Mouse (Mus musculus) liver, adult 2 months (tissue): ENCODE data around the gene Khdc4. TPM values are rescaled to one million over a fixed set of nuclear protein-coding genes. Genes with fewer than 3 reads are reported as not detected.

ENCODE experiments used
- DNase-seq: peaks from one replicate; pipeline ENCODE4 v3.0.0-alpha.2; 2011; ENCODE audit warnings: low read depth, low spot score; ENCODE audit errors: extremely low read depth
- H3K27ac ChIP-seq: fragments of 200-500 bp; replicated peaks from 2 replicates; pipeline ENCODE4 v1.5.1; 2012; ENCODE audit warnings: low read depth, mild to moderate bottlenecking, control low read depth, inconsistent platforms, low read length; ENCODE audit not compliant: insufficient read depth
- H3K27me3 ChIP-seq: fragments of 200-500 bp; 2 replicates; pipeline ENCODE4 v1.6.1; 2012; ENCODE audit warnings: mild to moderate bottlenecking, moderate library complexity, low read length, inconsistent platforms; ENCODE audit not compliant: control insufficient read depth, insufficient read depth
- H3K36me3 ChIP-seq: fragments of 200-500 bp; 2 replicates; pipeline ENCODE4 v1.6.1; 2012; ENCODE audit warnings: low read length, inconsistent platforms; ENCODE audit not compliant: control insufficient read depth, insufficient read depth
- H3K4me1 ChIP-seq: fragments of 200-500 bp; 2 replicates; pipeline ENCODE4 v1.6.1; 2011; ENCODE audit warnings: low read length; ENCODE audit not compliant: control insufficient read depth, insufficient read depth
- H3K4me3 ChIP-seq: fragments of 200-500 bp; 2 replicates; pipeline ENCODE4 v1.5.1; 2011; ENCODE audit warnings: low read depth, mild to moderate bottlenecking, control low read depth, low read length, moderate library complexity; ENCODE audit not compliant: insufficient read depth
- H3K79me2 ChIP-seq: fragments of 200-500 bp; 2 replicates; pipeline ENCODE4 v1.6.1; 2012; ENCODE audit warnings: inconsistent platforms, mild to moderate bottlenecking, low read length, moderate library complexity; ENCODE audit not compliant: control insufficient read depth, insufficient read depth
- H3K9ac ChIP-seq: fragments of 200-500 bp; 2 replicates; pipeline ENCODE4 v1.6.1; 2012; ENCODE audit warnings: low read depth, mild to moderate bottlenecking, control low read depth, inconsistent platforms, low read length
- CTCF ChIP-seq: fragments of 200-500 bp; IDR thresholded peaks from 2 replicates; pipeline ENCODE4 v1.5.1; 2011; ENCODE audit warnings: low read depth, low read length, control low read depth
- POLR2A ChIP-seq: fragments of 200-500 bp; IDR thresholded peaks from 2 replicates; pipeline ENCODE4 v1.6.1; 2011; ENCODE audit warnings: low read length, control low read depth; ENCODE audit not compliant: insufficient read depth; ENCODE audit errors: extremely low read depth
- WGBS: fragments of 180-500 bp; shearing (Covaris S2); methylation state at CpG from one replicate; pipeline ENCODE4 v1.1.7; 2018; 5-methylcytosine and 5-hydroxymethylcytosine counted together
- polyA plus RNA-seq: library from polyadenylated mRNA; depleted of rRNA; stranded (reverse); fragments of >200 nt; gene quantifications from 2 replicates; pipeline ENCODE4 v1.2.3, GENCODE M21; 2012
- total RNA-seq: library from RNA; depleted of rRNA; stranded (reverse); fragments of >200 nt; gene quantifications from 2 replicates; pipeline ENCODE4 v1.2.3, GENCODE M21; 2014

Gene Khdc4
- total and polyA plus RNA-seq, 2 experiments, result 32.9 to 39.7 TPM

GRCm38 (mm10) chr3:88746139-88746870 lies 60.7 kb downstream of the Khdc4 start:
- H3K9ac ChIP-seq, result no peak overlapping the region
- no peak for TF ChIP-seq CTCF
- TF ChIP-seq POLR2A, result no peak
- WGBS, result 89% methylated on average over 14 of the region's 15 CpGs

DNA sequence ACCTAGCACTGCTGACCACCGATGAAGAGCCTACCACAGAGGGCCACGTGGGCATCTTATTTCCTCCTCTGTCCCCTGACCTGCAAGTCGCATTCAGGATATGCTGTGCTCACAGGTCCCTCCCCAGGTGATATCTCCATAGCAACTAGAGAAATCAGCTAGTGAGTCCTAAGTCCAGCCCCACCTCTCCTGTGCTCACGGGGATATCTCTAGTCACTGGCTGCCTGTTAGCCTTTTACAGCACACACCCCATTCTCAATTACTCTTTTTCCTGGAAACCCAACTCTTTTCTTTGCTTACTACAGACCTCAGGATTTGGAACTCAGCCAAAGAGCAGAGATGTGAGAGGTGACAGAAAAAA lies 61.2 kb downstream of the Khdc4 start:
- no peak for TF ChIP-seq POLR2A
- TF ChIP-seq CTCF, result no peak
- DNase-seq, result no peak
- H3K4me1 ChIP-seq, result no peaks in the 10 kb centered on the region
- WGBS, result 64% methylated on average over 4 of the region's 4 CpGs
- no peaks in the 10 kb centered on the region for H3K27me3 ChIP-seq
- H3K9ac ChIP-seq, result no peak overlapping the region
- no peak overlapping the region for H3K27ac ChIP-seq
- no peak overlapping the region for H3K4me3 ChIP-seq
- no peaks in the 10 kb centered on the region for H3K36me3 ChIP-seq
- no peaks in the 10 kb centered on the region for H3K79me2 ChIP-seq

More at GRCm38 (mm10) chr3:88746139-88746870, 60.7 kb downstream of the Khdc4 start:
- H3K79me2 ChIP-seq, result no peaks in the 10 kb centered on the region
- no peaks in the 10 kb centered on the region for H3K36me3 ChIP-seq
- H3K4me1 ChIP-seq, result no peaks in the 10 kb centered on the region
- no peak for DNase-seq
- no peak overlapping the region for H3K4me3 ChIP-seq
- H3K27ac ChIP-seq, result no peak overlapping the region
- no peaks in the 10 kb centered on the region for H3K27me3 ChIP-seq

DNA sequence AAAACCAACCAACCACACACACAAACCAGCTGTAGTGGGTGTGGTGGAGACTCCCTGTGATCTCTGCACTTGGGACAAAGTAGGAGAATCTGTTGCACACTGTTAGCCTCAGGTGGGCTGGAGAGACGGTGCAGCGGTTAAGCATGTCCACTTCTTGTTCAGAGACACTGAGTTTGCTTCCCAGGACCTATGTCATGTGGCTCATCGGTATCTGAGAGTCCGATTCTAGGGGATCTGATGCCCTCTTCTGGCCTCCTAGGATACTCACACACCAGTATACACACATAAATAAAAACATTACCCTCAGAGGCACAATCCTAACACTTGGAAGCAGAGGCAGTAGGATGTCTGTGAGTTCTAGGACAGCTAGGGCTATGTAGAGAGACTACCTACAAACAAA lies 68.7 kb downstream of the Khdc4 start:
- Histone ChIP-seq H3K27me3 (no peaks in the 10 kb centered on the region), H3K9ac (no peak overlapping the region), H3K4me1 (no peaks in the 10 kb centered on the region), H3K4me3 (no peak overlapping the region), H3K36me3 (no peaks in the 10 kb centered on the region), H3K79me2 (no peaks in the 10 kb centered on the region), H3K27ac (no peak overlapping the region)
- 75% methylated on average over 4 of the region's 4 CpGs for WGBS
- no peak for TF ChIP-seq CTCF
- TF ChIP-seq POLR2A, result no peak
- no peak for DNase-seq

DNA sequence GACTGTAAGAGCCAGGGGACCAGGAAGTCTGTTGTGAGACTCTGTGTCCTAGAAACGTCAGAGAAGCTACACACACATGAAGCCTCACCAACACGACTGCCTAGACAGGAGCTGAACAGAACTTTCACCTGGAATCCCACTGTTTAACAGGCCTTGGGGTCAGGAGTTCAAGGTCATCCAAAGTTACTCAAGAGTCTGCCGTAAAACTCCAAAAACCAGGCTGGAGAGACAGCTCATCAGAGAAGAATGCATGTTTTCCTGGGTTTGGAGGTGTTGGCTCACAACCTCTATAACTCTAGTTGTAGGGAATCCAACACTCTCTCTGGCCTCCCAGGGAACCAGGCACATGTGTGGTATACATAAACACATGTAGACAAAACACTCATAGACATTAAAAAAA lies 69.9 kb downstream of the Khdc4 start:
- WGBS, result 29% methylated on average over 3 of the region's 3 CpGs

DNA sequence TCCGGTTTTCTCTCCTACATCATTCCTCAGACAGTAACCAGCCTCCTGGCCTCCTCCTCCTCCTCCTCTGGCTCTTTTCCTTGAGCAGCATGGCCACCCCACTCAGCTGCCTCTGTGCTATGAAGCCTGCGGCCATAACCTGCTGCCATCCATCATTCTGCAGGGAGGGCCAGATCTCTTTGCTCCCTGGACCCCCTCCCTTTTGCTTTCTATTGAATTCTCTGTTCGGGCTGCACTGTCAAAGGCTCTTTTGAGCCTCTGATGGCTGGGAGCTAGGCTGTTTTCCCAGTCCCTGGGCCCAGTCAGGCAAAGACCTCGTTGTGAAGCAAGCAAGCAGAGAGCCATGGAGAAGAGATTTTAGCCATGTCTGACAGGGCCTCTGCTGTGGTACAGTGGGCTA lies 70.7 kb downstream of the Khdc4 start:
- Histone ChIP-seq H3K36me3 (no peaks in the 10 kb centered on the region), H3K27ac (no peak overlapping the region), H3K4me3 (no peak overlapping the region), H3K4me1 (no peaks in the 10 kb centered on the region), H3K27me3 (no peaks in the 10 kb centered on the region), H3K9ac (no peak overlapping the region), H3K79me2 (no peaks in the 10 kb centered on the region)
- 78% methylated on average over 4 of the region's 4 CpGs for WGBS
- no peak for DNase-seq
- no peak for TF ChIP-seq CTCF
- TF ChIP-seq POLR2A, result no peak

More for the DNA sequence above, 69.9 kb downstream of the Khdc4 start:
- H3K4me1 ChIP-seq, result no peaks in the 10 kb centered on the region
- no peak overlapping the region for H3K9ac ChIP-seq
- no peaks in the 10 kb centered on the region for H3K36me3 ChIP-seq
- H3K27ac ChIP-seq, result no peak overlapping the region
- no peaks in the 10 kb centered on the region for H3K79me2 ChIP-seq
- DNase-seq, result no peak
- no peak overlapping the region for H3K4me3 ChIP-seq
- TF ChIP-seq POLR2A (no peak), CTCF (no peak)
- H3K27me3 ChIP-seq, result no peaks in the 10 kb centered on the region

GRCm38 (mm10) chr3:88758045-88758500 lies 72.5 kb downstream of the Khdc4 start:
- Histone ChIP-seq H3K27me3 (no peaks in the 10 kb centered on the region), H3K4me1 (no peaks in the 10 kb centered on the region), H3K27ac (no peak overlapping the region), H3K79me2 (no peaks in the 10 kb centered on the region), H3K36me3 (no peaks in the 10 kb centered on the region), H3K9ac (no peak overlapping the region), H3K4me3 (no peak overlapping the region)
- WGBS, result 44% methylated on average over 5 of the region's 5 CpGs
- peak; percentile 6 for DNase-seq
- TF ChIP-seq CTCF (no peak), POLR2A (no peak)
